Mouse (Mus musculus) regulatory T cell (primary cell): ENCODE measurements around the gene AI182371.

Experiments
- in situ Hi-C: fragments of 300-600 bp; cut with MboI, MseI; formaldehyde crosslinking; loops from one replicate; pipeline ENCODE4 v1.15.1; 2025; ENCODE audit warnings: high pct_unique_total_duplicates

AI182371 gene

DNA sequence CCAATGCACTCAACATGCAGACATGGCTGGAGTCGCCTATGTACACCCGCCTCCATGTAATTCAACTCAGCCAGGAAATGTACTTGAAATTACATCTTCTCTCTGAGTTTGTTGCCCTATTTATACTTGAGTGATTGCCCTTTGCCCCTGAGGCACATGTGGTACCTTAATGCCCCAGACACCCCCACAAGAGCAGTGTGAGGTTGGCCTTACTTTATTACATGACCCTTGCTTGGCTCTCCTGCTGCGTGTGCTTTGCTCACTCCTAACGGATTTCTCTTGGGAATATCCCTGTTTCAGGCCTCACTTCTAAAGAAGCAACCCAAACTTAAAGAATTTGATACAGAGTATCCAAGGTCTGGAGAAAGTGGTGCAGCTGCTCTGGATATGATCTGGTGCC lies 31.1 kb downstream of the AI182371 start:
- in situ Hi-C loops = no loop called here

DNA sequence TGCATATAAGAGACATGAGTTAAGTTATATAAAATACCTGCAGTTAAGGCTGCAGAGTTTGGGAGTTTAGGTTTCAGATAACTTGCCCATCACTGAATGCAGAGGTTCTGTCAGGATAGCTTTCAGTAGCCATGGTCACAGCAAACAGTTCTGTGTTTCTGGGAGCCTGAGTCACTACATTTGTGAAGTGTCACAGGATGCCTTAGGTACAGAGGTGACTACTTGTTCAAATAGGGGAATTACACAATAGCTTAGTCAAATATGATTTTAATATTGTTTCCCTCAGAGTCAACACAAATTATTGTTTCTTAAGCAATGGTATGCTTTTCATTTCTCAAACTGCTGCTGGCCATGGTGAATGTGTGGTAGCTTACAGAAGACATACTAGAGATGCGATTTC lies 32.2 kb downstream of the AI182371 start:
- in situ Hi-C loops = no loop called here

DNA sequence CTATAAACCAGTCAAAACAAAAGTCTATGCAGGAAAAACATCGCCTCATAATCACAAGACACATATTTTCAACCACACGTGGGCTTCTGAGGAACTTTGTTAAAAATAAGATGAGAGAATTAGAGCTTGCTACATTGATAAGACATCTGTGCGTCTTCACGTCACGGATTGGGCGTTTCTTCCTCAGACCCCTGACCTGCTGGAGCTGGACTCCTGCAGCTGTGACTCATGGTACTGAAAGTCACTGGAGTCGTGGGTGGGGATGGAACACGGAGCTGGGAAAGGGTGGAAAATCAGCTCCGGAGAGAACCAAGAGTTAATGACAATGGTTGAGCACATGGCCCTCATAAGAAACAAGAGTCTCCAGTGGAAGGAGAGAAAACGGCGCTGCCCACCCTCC lies 34.2 kb downstream of the AI182371 start:
- in situ Hi-C loops = no loop called here

DNA sequence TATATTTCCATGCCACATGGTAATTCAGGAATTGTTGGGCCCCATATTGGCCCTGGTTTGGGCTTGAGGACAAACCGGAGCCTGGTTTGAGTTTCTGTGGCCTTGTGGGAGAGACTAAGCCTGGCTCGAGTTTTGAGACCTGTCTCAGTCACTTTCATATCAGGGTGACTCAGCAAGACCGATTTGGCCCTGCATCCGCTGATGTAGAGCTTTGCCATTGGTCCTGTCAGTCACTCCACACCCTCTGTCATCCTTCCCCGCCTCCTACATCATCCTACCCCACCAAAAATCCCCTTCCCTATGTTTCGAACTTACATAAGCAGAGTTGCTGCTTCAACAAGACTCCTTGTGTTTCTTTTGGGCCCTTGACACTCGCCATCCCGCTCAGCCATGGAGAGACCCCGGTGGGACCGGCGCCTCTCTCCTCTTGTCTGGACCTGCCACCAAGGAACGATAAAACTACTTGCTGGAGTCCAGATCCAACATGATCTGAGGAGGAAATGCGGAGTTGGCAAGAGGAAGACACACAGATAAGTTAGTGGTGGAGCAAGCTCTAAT lies 34.7 kb downstream of the AI182371 start:
- in situ Hi-C loops = no loop called here

DNA sequence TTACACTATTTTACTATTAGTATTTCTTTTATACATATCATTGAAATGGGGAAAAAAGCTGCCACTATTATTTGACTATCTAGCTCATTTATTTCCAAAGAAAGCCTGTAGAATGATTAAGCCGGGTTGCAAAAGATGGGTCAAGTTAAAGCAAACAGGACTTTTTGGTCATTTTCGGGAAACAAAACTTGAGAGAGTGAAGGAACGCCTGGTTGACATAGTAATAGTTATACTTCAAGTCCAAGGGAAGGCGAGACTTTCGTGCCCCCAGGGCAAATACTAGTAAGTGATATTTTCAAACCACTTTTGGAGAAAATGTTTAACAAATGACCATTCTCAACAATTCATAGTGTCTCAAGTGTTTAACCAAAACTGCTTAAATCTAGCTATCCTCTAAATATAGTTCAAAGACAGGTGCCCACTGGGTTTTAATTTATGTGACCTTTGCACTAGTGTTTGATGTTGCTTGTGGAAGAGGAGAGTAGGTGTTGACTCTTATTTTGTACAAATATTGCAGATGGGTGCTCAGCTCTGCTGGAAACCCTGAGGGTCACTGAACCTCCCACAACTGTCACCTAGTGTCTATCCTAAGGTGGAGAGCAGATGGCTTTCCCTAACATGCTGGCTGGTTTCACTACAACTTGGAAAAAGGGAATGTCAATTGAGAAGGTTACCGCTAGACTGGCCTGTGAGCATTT lies 37.9 kb downstream of the AI182371 start:
- in situ Hi-C loops = no loop called here

DNA sequence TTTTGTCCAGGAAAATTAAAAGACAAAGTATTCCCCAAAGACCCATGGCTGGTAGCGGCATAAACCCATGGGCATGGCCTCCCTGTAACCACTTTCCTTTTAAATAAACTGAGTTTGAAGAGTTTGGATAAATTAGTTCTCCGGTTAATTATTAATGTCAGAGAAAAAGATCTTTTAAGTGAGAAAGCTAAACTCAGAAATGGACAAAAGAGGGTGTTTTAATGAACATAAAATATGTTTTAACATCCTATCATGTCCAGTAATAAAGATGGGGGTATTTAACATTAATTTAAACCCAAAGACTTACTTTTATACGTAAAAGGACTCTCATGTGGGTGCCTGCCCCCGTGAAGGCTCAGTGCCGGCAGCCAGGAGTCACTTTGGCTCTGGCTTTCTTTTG lies 40.0 kb downstream of the AI182371 start, which contains the start of gene Hc:
Gene Hc (minus strand): TSS at position 101 of the 400 bp plus-strand sequence.
- in situ Hi-C loops = no loop called here

DNA sequence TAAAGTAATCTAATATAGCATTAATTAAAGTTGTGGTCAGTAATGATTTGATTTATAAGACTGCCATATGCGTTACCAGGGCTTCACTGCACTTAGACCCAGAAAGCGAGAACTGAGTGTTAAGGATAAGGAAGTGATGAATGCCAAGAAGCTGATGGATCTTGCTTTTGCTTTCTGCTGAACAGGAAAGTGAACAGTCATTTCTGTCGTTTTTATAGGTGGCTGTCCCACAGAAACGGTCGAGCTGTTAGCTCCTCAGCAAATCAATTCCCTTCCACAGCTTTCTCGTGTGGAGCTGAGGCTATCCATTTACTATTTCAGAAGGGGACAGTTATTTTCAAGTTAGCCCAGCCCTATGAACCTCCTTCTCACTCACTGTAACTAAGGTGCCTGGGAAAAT lies 40.4 kb downstream of the AI182371 start:
- in situ Hi-C loops = no loop called here

DNA sequence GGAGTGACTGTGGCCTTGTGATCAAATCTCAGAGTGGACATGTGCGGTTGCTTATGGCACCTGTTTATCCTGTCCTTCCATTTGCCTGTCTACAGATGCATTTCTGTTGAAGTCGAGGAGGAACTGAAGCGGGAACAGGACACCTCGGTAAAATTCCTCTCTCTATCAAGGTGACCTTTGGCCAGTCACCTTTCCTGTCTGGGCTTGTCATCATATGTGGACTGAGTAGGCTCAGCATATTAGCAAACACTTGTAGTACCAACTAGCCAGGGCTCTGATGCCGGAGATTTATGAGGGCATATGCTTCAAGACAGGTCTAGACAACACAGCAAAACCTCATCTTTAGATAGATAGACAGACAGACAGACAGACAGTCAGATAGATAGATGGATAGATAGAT lies 41.1 kb downstream of the AI182371 start:
- in situ Hi-C loops = no loop called here

DNA sequence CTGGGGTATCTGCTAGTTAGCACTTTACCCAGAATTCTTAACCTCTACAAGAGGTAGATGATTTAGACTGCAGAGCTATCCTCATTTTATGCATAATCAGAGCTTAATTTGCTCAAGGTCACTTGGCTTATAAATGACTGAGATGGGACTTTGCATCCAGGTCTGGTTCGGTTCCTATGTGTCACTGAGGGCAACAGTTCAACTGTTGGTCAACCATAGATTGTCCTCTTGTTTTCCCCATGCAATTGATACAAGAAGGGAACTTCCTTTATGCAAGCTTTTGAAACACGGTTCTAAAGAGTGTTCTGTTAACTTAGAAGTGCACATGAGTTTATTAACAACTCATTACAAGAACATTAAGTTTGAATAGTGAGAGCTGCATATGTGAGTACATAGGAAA lies 43.0 kb downstream of the AI182371 start:
- in situ Hi-C loops = no loop called here

DNA sequence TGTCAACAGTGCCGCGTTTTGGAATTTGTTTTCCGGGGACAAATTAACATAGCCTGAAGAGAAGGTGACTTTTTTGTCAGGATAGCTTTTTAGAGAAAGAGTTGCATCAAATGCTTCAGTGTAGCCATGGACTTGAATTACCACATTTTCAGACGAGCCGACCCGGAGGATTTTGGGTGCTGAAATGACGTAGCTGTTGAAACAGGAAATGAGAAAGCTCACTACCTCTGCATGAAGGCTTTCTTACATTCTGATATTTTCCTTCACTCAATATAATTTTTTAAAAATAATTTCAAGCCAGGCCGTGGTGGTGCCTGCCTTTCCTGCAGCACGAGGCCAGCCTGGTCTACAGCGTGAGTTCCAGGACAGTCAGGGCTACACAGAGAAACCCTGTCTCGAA lies 44.1 kb downstream of the AI182371 start:
- in situ Hi-C loops = no loop called here

DNA sequence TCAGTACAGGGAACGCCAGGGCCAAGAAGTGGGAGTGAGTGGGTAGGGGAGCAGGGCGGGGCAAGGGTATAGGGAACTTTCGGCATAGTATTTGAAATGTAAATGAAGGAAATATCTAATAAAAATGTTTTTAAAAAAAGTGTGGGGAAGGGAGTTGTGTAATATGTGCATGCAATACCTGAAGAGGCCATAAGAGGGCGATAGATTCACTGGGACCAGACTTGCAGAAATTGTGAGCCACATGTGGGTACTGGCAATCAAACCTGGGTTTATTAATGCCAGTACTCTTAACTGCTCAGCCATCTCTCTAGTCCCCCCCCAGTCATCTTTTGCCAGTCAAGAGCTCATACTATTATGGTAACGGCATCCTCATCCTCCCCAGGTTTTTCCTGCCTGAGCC lies 52.5 kb downstream of the AI182371 start:
- in situ Hi-C loops = loop anchor here (5.0 kb wide), 1 partner anchor 58 kb away; the partner anchor contains the start of gene Cntrl

DNA sequence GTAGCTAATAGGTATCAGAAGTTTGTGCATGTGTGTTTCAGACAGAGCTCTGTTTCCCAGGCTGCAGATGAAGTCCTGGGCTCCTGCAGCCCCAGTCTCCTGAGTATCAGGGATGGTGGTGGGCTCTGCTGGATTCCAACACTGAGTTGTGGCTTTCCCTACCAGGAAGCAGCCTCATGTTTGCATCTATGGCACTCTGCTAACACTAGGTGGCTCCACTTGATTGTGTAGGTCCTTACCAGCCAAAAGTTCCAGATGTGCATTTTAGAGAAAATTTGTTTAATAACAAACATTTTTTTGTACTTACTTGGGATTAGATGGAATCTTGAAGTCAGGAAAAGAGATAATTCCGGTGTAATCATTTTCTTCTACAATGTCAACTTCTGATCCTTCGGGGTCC lies 56.4 kb downstream of the AI182371 start:
- in situ Hi-C loops = loop anchor here (5.0 kb wide), 1 partner anchor 62 kb away; the partner anchor contains the start of gene Cntrl

DNA sequence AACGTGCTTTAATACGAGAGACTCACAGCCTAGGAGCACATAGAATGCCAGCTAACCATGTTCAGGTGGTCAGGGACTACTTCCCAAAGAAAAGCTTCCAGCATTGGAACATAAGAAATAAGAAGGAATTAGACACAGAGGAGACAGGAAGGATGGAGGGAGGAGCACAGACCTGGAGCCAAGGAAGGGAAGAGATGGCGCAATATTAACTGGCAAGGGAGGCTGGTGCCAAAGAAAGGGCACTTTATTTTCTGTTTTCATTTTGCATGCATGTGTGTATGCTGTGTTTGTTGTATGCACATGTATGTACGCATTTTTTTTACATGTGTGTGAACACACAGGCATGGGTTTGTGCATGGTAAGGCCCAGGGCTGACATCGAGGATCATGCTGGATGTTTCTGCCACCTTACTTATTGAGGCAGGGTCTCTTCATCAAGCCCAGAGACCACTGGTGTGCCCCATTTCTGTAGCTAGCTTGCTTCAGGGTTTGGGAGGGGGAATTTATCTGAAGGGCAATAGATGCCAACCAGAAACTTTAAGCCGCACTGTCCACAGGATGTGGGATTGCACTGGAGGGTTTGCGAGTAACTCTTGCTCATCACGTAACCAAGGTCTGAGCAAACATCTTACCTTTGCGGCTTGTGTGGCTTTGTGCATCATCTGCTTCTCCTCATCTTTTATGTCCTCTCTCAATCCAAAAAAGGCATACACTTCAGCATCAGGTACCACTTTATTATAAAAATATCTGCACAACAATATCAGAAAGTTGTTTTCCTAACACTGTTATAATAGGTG lies 62.6 kb downstream of the AI182371 start:
- in situ Hi-C loops = no loop called here
